Mouse (Mus musculus): ENCODE results near the gene Tnfaip3. TPM values are rescaled to one million over a fixed set of nuclear protein-coding genes. Genes with fewer than 3 reads are reported as not detected.

Gene Tnfaip3
- polyA plus RNA-seq, 1 experiment: not detected

GRCm38 (mm10) chr10:19044765-19045516 lies 29.5 kb upstream of the Tnfaip3 start:
- WGBS: 89% methylated on average over 9 of the region's 9 CpGs
- Histone ChIP-seq H3K4me1 (ENCODE audit: control insufficient read depth, insufficient read depth, low read length) (no peaks in the 10 kb centered on the region), H3K27ac (ENCODE audit: insufficient read depth, low read depth, low read length) (no peak overlapping the region), H3K4me3 (ENCODE audit: insufficient read depth, low read depth, low read length) (no peak overlapping the region)
- TF ChIP-seq POLR2A (IDR thresholded peaks at IDR 0.05; ENCODE audit: insufficient read depth, low read depth, low read length) (no peak), CTCF (IDR thresholded peaks at IDR 0.05; ENCODE audit: insufficient read depth, low read depth, low read length) (no peak)

GRCm38 (mm10) chr10:19043529-19044262 lies 28.2 kb upstream of the Tnfaip3 start:
- Histone ChIP-seq H3K27ac (ENCODE audit: insufficient read depth, low read depth, low read length) (no peak overlapping the region), H3K4me1 (ENCODE audit: control insufficient read depth, insufficient read depth, low read length) (no peaks in the 10 kb centered on the region), H3K4me3 (ENCODE audit: insufficient read depth, low read depth, low read length) (no peak overlapping the region)
- WGBS: 64% methylated on average over 4 of the region's 4 CpGs
- no peak for TF ChIP-seq POLR2A (IDR thresholded peaks at IDR 0.05; ENCODE audit: insufficient read depth, low read depth, low read length)
- no peak for TF ChIP-seq CTCF (IDR thresholded peaks at IDR 0.05; ENCODE audit: insufficient read depth, low read depth, low read length)

GRCm38 (mm10) chr10:19040147-19040546 lies 24.7 kb upstream of the Tnfaip3 start:
- no peak overlapping the region for H3K27ac ChIP-seq (ENCODE audit: insufficient read depth, low read depth, low read length)
- 95% methylated on average over 2 of the region's 2 CpGs for WGBS
- TF ChIP-seq CTCF (IDR thresholded peaks at IDR 0.05; ENCODE audit: insufficient read depth, low read depth, low read length) (no peak), POLR2A (IDR thresholded peaks at IDR 0.05; ENCODE audit: insufficient read depth, low read depth, low read length) (no peak)

GRCm38 (mm10) chr10:19034764-19035163 lies 19.3 kb upstream of the Tnfaip3 start:
- 58% methylated on average over 3 of the region's 3 CpGs for WGBS
- Histone ChIP-seq H3K4me1 (ENCODE audit: control insufficient read depth, insufficient read depth, low read length) (no peaks in the 10 kb centered on the region), H3K4me3 (ENCODE audit: insufficient read depth, low read depth, low read length) (no peak overlapping the region), H3K27ac (ENCODE audit: insufficient read depth, low read depth, low read length) (no peak overlapping the region)
- TF ChIP-seq POLR2A (IDR thresholded peaks at IDR 0.05; ENCODE audit: insufficient read depth, low read depth, low read length): no peak
- no peak for TF ChIP-seq CTCF (IDR thresholded peaks at IDR 0.05; ENCODE audit: insufficient read depth, low read depth, low read length)

More at GRCm38 (mm10) chr10:19040147-19040546, 24.7 kb upstream of the Tnfaip3 start:
- Histone ChIP-seq H3K4me1 (ENCODE audit: control insufficient read depth, insufficient read depth, low read length) (no peaks in the 10 kb centered on the region), H3K4me3 (ENCODE audit: insufficient read depth, low read depth, low read length) (no peak overlapping the region)

GRCm38 (mm10) chr10:19033696-19034095 lies 18.2 kb upstream of the Tnfaip3 start:
- no peaks in the 10 kb centered on the region for H3K4me1 ChIP-seq (ENCODE audit: control insufficient read depth, insufficient read depth, low read length)

GRCm38 (mm10) chr10:19031875-19032274 lies 16.4 kb upstream of the Tnfaip3 start:
- Histone ChIP-seq H3K4me3 (ENCODE audit: insufficient read depth, low read depth, low read length) (no peak overlapping the region), H3K27ac (ENCODE audit: insufficient read depth, low read depth, low read length) (no peak overlapping the region), H3K4me1 (ENCODE audit: control insufficient read depth, insufficient read depth, low read length) (no peaks in the 10 kb centered on the region)
- TF ChIP-seq POLR2A (IDR thresholded peaks at IDR 0.05; ENCODE audit: insufficient read depth, low read depth, low read length): no peak
- TF ChIP-seq CTCF (IDR thresholded peaks at IDR 0.05; ENCODE audit: insufficient read depth, low read depth, low read length): no peak

More at GRCm38 (mm10) chr10:19033696-19034095, 18.2 kb upstream of the Tnfaip3 start:
- Histone ChIP-seq H3K4me3 (ENCODE audit: insufficient read depth, low read depth, low read length) (no peak overlapping the region), H3K27ac (ENCODE audit: insufficient read depth, low read depth, low read length) (no peak overlapping the region)
- TF ChIP-seq POLR2A (IDR thresholded peaks at IDR 0.05; ENCODE audit: insufficient read depth, low read depth, low read length) (no peak), CTCF (IDR thresholded peaks at IDR 0.05; ENCODE audit: insufficient read depth, low read depth, low read length) (no peak)
- WGBS: 94% methylated on average over 1 of the region's 1 CpGs

GRCm38 (mm10) chr10:19030628-19031027 lies 15.2 kb upstream of the Tnfaip3 start:
- no peak overlapping the region for H3K27ac ChIP-seq (ENCODE audit: insufficient read depth, low read depth, low read length)
- 78% methylated on average over 2 of the region's 2 CpGs for WGBS
- no peak for TF ChIP-seq CTCF (IDR thresholded peaks at IDR 0.05; ENCODE audit: insufficient read depth, low read depth, low read length)
- no peak for TF ChIP-seq POLR2A (IDR thresholded peaks at IDR 0.05; ENCODE audit: insufficient read depth, low read depth, low read length)
- no peak overlapping the region for H3K4me3 ChIP-seq (ENCODE audit: insufficient read depth, low read depth, low read length)
- no peaks in the 10 kb centered on the region for H3K4me1 ChIP-seq (ENCODE audit: control insufficient read depth, insufficient read depth, low read length)

- TF ChIP-seq POLR2A (IDR thresholded peaks at IDR 0.05; ENCODE audit: insufficient read depth, low read depth, low read length) (no peak), CTCF (IDR thresholded peaks at IDR 0.05; ENCODE audit: insufficient read depth, low read depth, low read length) (no peak)
- Histone ChIP-seq H3K4me3 (ENCODE audit: insufficient read depth, low read depth, low read length) (no peak overlapping the region), H3K27ac (ENCODE audit: insufficient read depth, low read depth, low read length) (no peak overlapping the region), H3K4me1 (ENCODE audit: control insufficient read depth, insufficient read depth, low read length) (no peaks in the 10 kb centered on the region)
- WGBS: 95% methylated on average over 5 of the region's 5 CpGs
Observed at GRCm38 (mm10) chr10:19026710-19027109, 11.3 kb upstream of the Tnfaip3 start.

- WGBS: 91% methylated on average over 5 of the region's 5 CpGs
- no peak for TF ChIP-seq POLR2A (IDR thresholded peaks at IDR 0.05; ENCODE audit: insufficient read depth, low read depth, low read length)
Observed at GRCm38 (mm10) chr10:19024353-19024752, 8.9 kb upstream of the Tnfaip3 start.

More at GRCm38 (mm10) chr10:19024353-19024752, 8.9 kb upstream of the Tnfaip3 start:
- Histone ChIP-seq H3K4me3 (ENCODE audit: insufficient read depth, low read depth, low read length) (no peak overlapping the region), H3K27ac (ENCODE audit: insufficient read depth, low read depth, low read length) (no peak overlapping the region), H3K4me1 (ENCODE audit: control insufficient read depth, insufficient read depth, low read length) (no peaks in the 10 kb centered on the region)
